Mouse (Mus musculus) heart, postnatal 0 days (tissue): Measurements from ENCODE around the gene Pdzd2. TPM values are rescaled to one million over a fixed set of nuclear protein-coding genes. Genes with fewer than 3 reads are reported as not detected.

Source experiments
- ATAC-seq: fragments of 200-750 bp; cut with Nextera tagmentation; 2 replicates; pipeline ENCODE4 v1.8.0; 2017; ENCODE audit warnings: low read depth, moderate number of reproducible peaks, moderate library complexity; ENCODE audit not compliant: insufficient read depth
- DNase-seq: peaks from one replicate; pipeline ENCODE4 v3.0.0-alpha.2; 2016; ENCODE audit warnings: low spot score
- H3K27ac ChIP-seq: fragments of 300-500 bp; sonication (generic); 2 replicates; pipeline ENCODE4 v1.5.1; 2014; ENCODE audit warnings: low read depth, mild to moderate bottlenecking
- H3K27me3 ChIP-seq: fragments of 300-500 bp; sonication (generic); 2 replicates; pipeline ENCODE4 v1.6.1; 2014; ENCODE audit warnings: low read length, mixed read lengths; ENCODE audit not compliant: control insufficient read depth, insufficient read depth
- H3K36me3 ChIP-seq: fragments of 300-500 bp; sonication (generic); replicated peaks from 2 replicates; pipeline ENCODE4 v1.6.1; 2014; ENCODE audit warnings: low read length, mixed read lengths; ENCODE audit not compliant: control insufficient read depth, insufficient read depth
- H3K4me1 ChIP-seq: fragments of 300-500 bp; sonication (generic); 2 replicates; pipeline ENCODE4 v1.6.1; 2014; ENCODE audit warnings: antibody characterized with exemption; ENCODE audit not compliant: control insufficient read depth, insufficient read depth
- H3K4me2 ChIP-seq: fragments of 300-500 bp; sonication (generic); 2 replicates; pipeline ENCODE4 v1.6.1; 2014; ENCODE audit warnings: low read depth, mild to moderate bottlenecking, low read length, moderate library complexity
- H3K4me3 ChIP-seq: fragments of 300-500 bp; sonication (generic); 2 replicates; pipeline ENCODE4 v1.5.1; 2014; ENCODE audit warnings: low read depth, low read length
- H3K9ac ChIP-seq: fragments of 300-500 bp; sonication (generic); replicated peaks from 2 replicates; pipeline ENCODE4 v1.6.1; 2014; ENCODE audit warnings: low read depth, low read length, mixed read lengths
- H3K9me3 ChIP-seq: fragments of 300-500 bp; sonication (generic); replicated peaks from 2 replicates; pipeline ENCODE4 v1.6.1; 2016; ENCODE audit warnings: low read length; ENCODE audit not compliant: control insufficient read depth
- CTCF ChIP-seq: IDR thresholded peaks from 2 replicates; pipeline ENCODE4 v1.5.1; 2016; ENCODE audit warnings: antibody characterized with exemption, control low read depth, low read depth
- EP300 ChIP-seq: IDR thresholded peaks from 2 replicates; pipeline ENCODE4 v1.6.1; 2016; ENCODE audit warnings: antibody characterized with exemption, low read depth
- WGBS: fragments of 180-500 bp; shearing (Covaris S2); extraction: QIAGEN DNeasy Blood & Tissue Kit; methylation state at CpG from one replicate; pipeline ENCODE4 v1.1.7; 2014; 5-methylcytosine and 5-hydroxymethylcytosine counted together
- polyA plus RNA-seq: library from polyadenylated mRNA; unstranded; fragments of >200 nt; fragmentation: Nextera tagmentation; extraction: Ambion mirVana; gene quantifications from 2 replicates; pipeline ENCODE4 v1.2.1, GENCODE M21; 2015
- total RNA-seq: library from RNA; depleted of rRNA; stranded (reverse); fragments of >200 nt; gene quantifications from 2 replicates; pipeline ENCODE4 v1.2.3, GENCODE M21; 2014; ENCODE audit warnings: low replicate concordance

The Pdzd2 gene
- total and polyA plus RNA-seq, 2 experiments from 2014 or later: 36.1 to 86.0 TPM

- no peak overlapping the region for H3K9ac ChIP-seq
- TF ChIP-seq CTCF (no peak), EP300 (no peak)
- H3K27ac ChIP-seq: peak overlapping the region; percentile 60; the same call in 1 of the 2 replicates
- no peaks in the 10 kb centered on the region for H3K27me3 ChIP-seq
- H3K36me3 ChIP-seq: peaks cover 37% of the 10 kb centered on the region
- ATAC-seq (no peak), DNase-seq (no peak)
- H3K4me1 ChIP-seq: no peaks in the 10 kb centered on the region
- WGBS: 67% methylated on average over 13 of the region's 13 CpGs
- H3K9me3 ChIP-seq: no peaks in the 10 kb centered on the region
- H3K4me3 ChIP-seq: peak overlapping the region; percentile 23; the same call in 1 of the 2 replicates
- peak overlapping the region; percentile 54; the same call in 1 of the 2 replicates for H3K4me2 ChIP-seq
Measured at GRCm38 (mm10) chr15:12376491-12377069, 363.1 kb downstream of the Pdzd2 start.

GRCm38 (mm10) chr15:12375641-12376311 is 363.9 kb downstream of the Pdzd2 start:
- H3K9me3 ChIP-seq: no peaks in the 10 kb centered on the region
- H3K9ac ChIP-seq: no peak overlapping the region; the same call in 1 of the 2 replicates
- H3K36me3 ChIP-seq: peaks cover 32% of the 10 kb centered on the region
- TF ChIP-seq EP300: peak; percentile 23; the same call in 1 of the 2 replicates
- peak; percentile 69 for TF ChIP-seq CTCF
- ATAC-seq: peak; percentile 86
- peak overlapping the region; percentile 23 for H3K4me3 ChIP-seq
- DNase-seq: peak; percentile 88
- no peaks in the 10 kb centered on the region for H3K4me1 ChIP-seq
- H3K27ac ChIP-seq: peak overlapping the region; percentile 60
- 13% methylated on average over 19 of the region's 19 CpGs for WGBS
- H3K4me2 ChIP-seq: peak overlapping the region; percentile 54
- H3K27me3 ChIP-seq: no peaks in the 10 kb centered on the region

GRCm38 (mm10) chr15:12374916-12375315 is 364.8 kb downstream of the Pdzd2 start:
- DNase-seq (no peak), ATAC-seq (no peak)
- no peaks in the 10 kb centered on the region for H3K9me3 ChIP-seq
- 65% methylated on average over 18 of the region's 18 CpGs for WGBS
- peak overlapping the region; percentile 66 for H3K27ac ChIP-seq
- peaks cover 33% of the 10 kb centered on the region for H3K36me3 ChIP-seq
- peak overlapping the region; percentile 54 for H3K4me2 ChIP-seq
- TF ChIP-seq CTCF: no peak
- no peak for TF ChIP-seq EP300
- 0 out of 2 replicates have a peak overlapping the region, but pooled peaks have one; percentile 13 for H3K9ac ChIP-seq
- no peaks in the 10 kb centered on the region for H3K4me1 ChIP-seq
- H3K4me3 ChIP-seq: peak overlapping the region; percentile 23
- no peaks in the 10 kb centered on the region for H3K27me3 ChIP-seq

GRCm38 (mm10) chr15:12373918-12374317 is 365.8 kb downstream of the Pdzd2 start:
- WGBS: 85% methylated on average over 6 of the region's 6 CpGs
- TF ChIP-seq CTCF: no peak
- TF ChIP-seq EP300: no peak

GRCm38 (mm10) chr15:12373496-12373895 is 366.2 kb downstream of the Pdzd2 start:
- H3K9ac ChIP-seq: no peak overlapping the region
- H3K27ac ChIP-seq: no peak overlapping the region
- H3K36me3 ChIP-seq: peaks cover 43% of the 10 kb centered on the region
- peaks cover 2% of the 10 kb centered on the region; the same call in 1 of the 2 replicates for H3K4me1 ChIP-seq
- no peak for DNase-seq
- TF ChIP-seq EP300 (no peak), CTCF (no peak)
- no peak for ATAC-seq
- H3K27me3 ChIP-seq: no peaks in the 10 kb centered on the region
- WGBS: 81% methylated on average over 14 of the region's 14 CpGs
- H3K9me3 ChIP-seq: no peaks in the 10 kb centered on the region
- no peak overlapping the region for H3K4me3 ChIP-seq
- H3K4me2 ChIP-seq: no peak overlapping the region

More at GRCm38 (mm10) chr15:12373918-12374317, 365.8 kb downstream of the Pdzd2 start:
- no peak for DNase-seq
- Histone ChIP-seq H3K4me2 (no peak overlapping the region), H3K27ac (no peak overlapping the region), H3K36me3 (peaks cover 43% of the 10 kb centered on the region), H3K9me3 (no peaks in the 10 kb centered on the region), H3K27me3 (no peaks in the 10 kb centered on the region), H3K4me3 (no peak overlapping the region), H3K4me1 (no peaks in the 10 kb centered on the region), H3K9ac (no peak overlapping the region)
- ATAC-seq: no peak
